Mouse (Mus musculus) liver, embryonic 11.5 days (tissue): ENCODE results near the gene Oca2. TPM values are rescaled to one million over a fixed set of nuclear protein-coding genes. Genes with fewer than 3 reads are reported as not detected.

Source experiments
- ATAC-seq: fragments of 200-750 bp; cut with Nextera tagmentation; replicated peaks from 2 replicates; pipeline ENCODE4 v1.8.0; 2017; ENCODE audit warnings: moderate number of reproducible peaks, mild to moderate bottlenecking, moderate TSS enrichment, moderate library complexity; ENCODE audit not compliant: low FRiP score
- DNase-seq: peaks from one replicate; pipeline ENCODE4 v3.0.0-alpha.2; 2017; ENCODE audit warnings: low spot score
- H3K27ac ChIP-seq: fragments of 300-500 bp; sonication (generic); 2 replicates; pipeline ENCODE4 v1.5.1; 2014; ENCODE audit warnings: mild to moderate bottlenecking, low read depth, low read length, control low read depth
- H3K27me3 ChIP-seq: fragments of 300-500 bp; sonication (generic); replicated peaks from 2 replicates; pipeline ENCODE4 v1.6.1; 2014; ENCODE audit warnings: low read length, mixed read lengths; ENCODE audit not compliant: control insufficient read depth, insufficient read depth
- H3K36me3 ChIP-seq: fragments of 300-500 bp; sonication (generic); 2 replicates; pipeline ENCODE4 v1.6.1; 2014; ENCODE audit warnings: mild to moderate bottlenecking, low read length, moderate library complexity, mixed read lengths; ENCODE audit not compliant: control insufficient read depth, insufficient read depth
- H3K4me1 ChIP-seq: fragments of 300-500 bp; sonication (generic); replicated peaks from 2 replicates; pipeline ENCODE4 v1.6.1; 2014; ENCODE audit warnings: low read length, mixed read lengths; ENCODE audit not compliant: control insufficient read depth, insufficient read depth
- H3K4me2 ChIP-seq: fragments of 300-500 bp; sonication (generic); 2 replicates; pipeline ENCODE4 v1.6.1; 2014; ENCODE audit warnings: mild to moderate bottlenecking, control low read depth, moderate library complexity
- H3K4me3 ChIP-seq: fragments of 300-500 bp; sonication (generic); 2 replicates; pipeline ENCODE4 v1.5.1; 2014; ENCODE audit warnings: low read depth, low read length, control low read depth
- H3K9ac ChIP-seq: fragments of 300-500 bp; sonication (generic); 2 replicates; pipeline ENCODE4 v1.6.1; 2014; ENCODE audit warnings: low read depth, low read length, control low read depth
- H3K9me3 ChIP-seq: fragments of 300-500 bp; sonication (generic); 2 replicates; pipeline ENCODE4 v1.6.1; 2016; ENCODE audit warnings: low read length, inconsistent platforms, mixed read lengths; ENCODE audit not compliant: control insufficient read depth
- WGBS: fragments of 180-500 bp; shearing (Covaris S2); extraction: QIAGEN DNeasy Blood & Tissue Kit; methylation state at CpG from one replicate; pipeline ENCODE4 v1.1.7; 2014; 5-methylcytosine and 5-hydroxymethylcytosine counted together
- polyA plus RNA-seq: library from polyadenylated mRNA; unstranded; fragments of >200 nt; fragmentation: Nextera tagmentation; extraction: Ambion mirVana; gene quantifications from 2 replicates; pipeline ENCODE4 v1.2.1, GENCODE M21; 2014

Oca2 gene
- polyA plus RNA-seq, 1 experiment from 2014 or later = 0.08 TPM

- H3K4me3 ChIP-seq = no peak overlapping the region
- no peak overlapping the region for H3K9ac ChIP-seq
- no peaks in the 10 kb centered on the region for H3K27me3 ChIP-seq
- H3K27ac ChIP-seq = no peak overlapping the region
- ATAC-seq (no peak), DNase-seq (no peak)
- no peak overlapping the region for H3K4me2 ChIP-seq
- WGBS = 80% methylated on average over 3 of the region's 3 CpGs
- no peaks in the 10 kb centered on the region for H3K4me1 ChIP-seq
- H3K9me3 ChIP-seq = no peaks in the 10 kb centered on the region
- no peaks in the 10 kb centered on the region for H3K36me3 ChIP-seq
Observed at GRCm38 (mm10) chr7:56236617-56237016, 2.9 kb upstream of the Oca2 start.

GRCm38 (mm10) chr7:56254568-56254967, 15.0 kb downstream of the Oca2 start:
- DNase-seq = no peak
- 83% methylated on average over 10 of the region's 10 CpGs for WGBS
- Histone ChIP-seq H3K9ac (no peak overlapping the region), H3K4me3 (no peak overlapping the region), H3K4me1 (no peaks in the 10 kb centered on the region), H3K9me3 (no peaks in the 10 kb centered on the region), H3K27me3 (no peaks in the 10 kb centered on the region), H3K4me2 (no peak overlapping the region), H3K27ac (no peak overlapping the region), H3K36me3 (no peaks in the 10 kb centered on the region)
- ATAC-seq = no peak

GRCm38 (mm10) chr7:56257875-56258441, 18.4 kb downstream of the Oca2 start:
- no peak overlapping the region for H3K9ac ChIP-seq
- no peaks in the 10 kb centered on the region for H3K36me3 ChIP-seq
- 66% methylated on average over 3 of the region's 3 CpGs for WGBS
- DNase-seq = no peak
- no peak overlapping the region for H3K27ac ChIP-seq
- H3K4me3 ChIP-seq = no peak overlapping the region
- no peaks in the 10 kb centered on the region for H3K27me3 ChIP-seq
- no peaks in the 10 kb centered on the region for H3K9me3 ChIP-seq
- no peak for ATAC-seq
- no peak overlapping the region for H3K4me2 ChIP-seq
- H3K4me1 ChIP-seq = no peaks in the 10 kb centered on the region

- no peaks in the 10 kb centered on the region for H3K36me3 ChIP-seq
- H3K4me2 ChIP-seq = no peak overlapping the region
- no peaks in the 10 kb centered on the region for H3K27me3 ChIP-seq
- WGBS = 84% methylated on average over 2 of the region's 2 CpGs
- H3K9ac ChIP-seq = no peak overlapping the region
- H3K4me3 ChIP-seq = no peak overlapping the region
- ATAC-seq (no peak), DNase-seq (no peak)
- no peaks in the 10 kb centered on the region for H3K4me1 ChIP-seq
- no peak overlapping the region for H3K27ac ChIP-seq
- H3K9me3 ChIP-seq = no peaks in the 10 kb centered on the region
Observed at GRCm38 (mm10) chr7:56277506-56277905, 37.9 kb downstream of the Oca2 start.

- DNase-seq = no peak
- no peak for ATAC-seq
- Histone ChIP-seq H3K4me1 (no peaks in the 10 kb centered on the region), H3K9me3 (no peaks in the 10 kb centered on the region), H3K27ac (no peak overlapping the region), H3K4me3 (no peak overlapping the region), H3K4me2 (no peak overlapping the region), H3K36me3 (no peaks in the 10 kb centered on the region), H3K9ac (no peak overlapping the region), H3K27me3 (no peaks in the 10 kb centered on the region)
- 46% methylated on average over 6 of the region's 6 CpGs for WGBS
Observed at GRCm38 (mm10) chr7:56291468-56292115, 52.0 kb downstream of the Oca2 start.

GRCm38 (mm10) chr7:56304408-56304807, 64.8 kb downstream of the Oca2 start:
- Histone ChIP-seq H3K4me1 (no peaks in the 10 kb centered on the region), H3K9me3 (no peaks in the 10 kb centered on the region), H3K27ac (no peak overlapping the region), H3K4me2 (no peak overlapping the region), H3K9ac (no peak overlapping the region), H3K4me3 (no peak overlapping the region), H3K27me3 (no peaks in the 10 kb centered on the region), H3K36me3 (no peaks in the 10 kb centered on the region)
- 26% methylated on average over 1 of the region's 1 CpGs for WGBS
- DNase-seq (no peak), ATAC-seq (no peak)

- no peak for ATAC-seq
- 85% methylated on average over 5 of the region's 5 CpGs for WGBS
Observed at GRCm38 (mm10) chr7:56314358-56314757, 74.8 kb downstream of the Oca2 start.

GRCm38 (mm10) chr7:56315630-56316529, 76.3 kb downstream of the Oca2 start:
- H3K9ac ChIP-seq = no peak overlapping the region
- H3K27me3 ChIP-seq = no peaks in the 10 kb centered on the region
- no peak overlapping the region for H3K27ac ChIP-seq
- no peaks in the 10 kb centered on the region for H3K36me3 ChIP-seq
- H3K9me3 ChIP-seq = no peaks in the 10 kb centered on the region
- H3K4me3 ChIP-seq = no peak overlapping the region
- DNase-seq = no peak
- WGBS = 61% methylated on average over 7 of the region's 7 CpGs
- H3K4me1 ChIP-seq = no peaks in the 10 kb centered on the region
- H3K4me2 ChIP-seq = no peak overlapping the region
- ATAC-seq = no peak

More at GRCm38 (mm10) chr7:56314358-56314757, 74.8 kb downstream of the Oca2 start:
- H3K36me3 ChIP-seq = no peaks in the 10 kb centered on the region
- no peak overlapping the region for H3K9ac ChIP-seq
- DNase-seq = no peak
- H3K27ac ChIP-seq = no peak overlapping the region
- H3K4me1 ChIP-seq = no peaks in the 10 kb centered on the region
- H3K9me3 ChIP-seq = no peaks in the 10 kb centered on the region
- no peaks in the 10 kb centered on the region for H3K27me3 ChIP-seq
- no peak overlapping the region for H3K4me3 ChIP-seq
- H3K4me2 ChIP-seq = no peak overlapping the region
